Mouse (Mus musculus) naive thymus-derived CD4-positive, alpha-beta T cell, adult 2 months (primary cell): ENCODE data around the gene Slc43a3.

ENCODE experiments used
- DNase-seq: peaks from one replicate; pipeline ENCODE4 v3.0.0-alpha.2; 2011; ENCODE audit warnings: low read depth

The Slc43a3 gene

GRCm38 (mm10) chr2:84980188-84980587 lies 43.8 kb downstream of the Slc43a3 start, which contains the start of gene Prg2:
Gene Prg2 (plus strand): TSS chr2:84980461.
- no peak for DNase-seq

DNA sequence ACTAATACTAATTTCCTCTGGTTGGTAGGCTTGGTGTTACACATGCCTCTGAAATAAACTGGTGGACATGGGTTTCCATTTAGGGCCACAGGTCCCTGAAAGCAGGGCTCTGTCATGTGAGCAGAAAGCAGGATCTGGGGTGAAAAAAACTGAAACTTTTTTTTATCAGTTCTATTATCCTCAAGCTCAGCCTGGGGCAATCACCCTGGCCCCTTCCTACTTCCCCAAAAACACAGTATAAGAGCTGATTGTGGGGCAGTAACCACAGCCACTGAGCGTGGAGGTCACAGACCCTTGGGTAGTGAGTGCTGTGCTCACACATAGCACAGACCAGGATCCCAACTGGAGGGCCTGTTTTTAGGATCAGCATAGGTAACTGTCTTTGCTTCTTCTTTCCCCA lies 51.6 kb downstream of the Slc43a3 start, which contains the start of gene Prg3:
Prg3 (plus strand) TSS at position 286 of the 400 bp plus-strand sequence.
- no peak for DNase-seq

GRCm38 (mm10) chr2:84996376-84996775 lies 60.0 kb downstream of the Slc43a3 start:
- DNase-seq, result no peak

GRCm38 (mm10) chr2:84999486-85000181 lies 63.3 kb downstream of the Slc43a3 start:
- no peak for DNase-seq

DNA sequence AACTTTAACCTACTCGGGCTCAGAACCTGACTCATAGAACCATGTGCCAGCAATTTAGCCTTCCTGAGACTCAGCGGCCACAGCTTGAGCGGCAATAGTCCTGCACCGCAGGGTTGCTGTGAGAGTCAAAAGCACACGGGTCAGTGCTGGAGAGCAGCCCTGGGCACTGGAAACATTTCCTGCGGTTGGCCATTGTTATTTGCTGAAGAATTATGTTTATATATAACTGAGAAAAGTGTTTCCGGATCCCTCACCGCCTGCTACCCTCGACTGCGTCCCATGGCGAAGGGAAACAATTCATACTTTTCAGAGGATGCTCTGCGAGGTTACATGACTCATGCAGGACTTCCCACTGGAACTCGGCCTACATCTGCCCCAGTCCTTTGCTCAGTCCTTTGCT lies 65.1 kb downstream of the Slc43a3 start:
- no peak for DNase-seq

DNA sequence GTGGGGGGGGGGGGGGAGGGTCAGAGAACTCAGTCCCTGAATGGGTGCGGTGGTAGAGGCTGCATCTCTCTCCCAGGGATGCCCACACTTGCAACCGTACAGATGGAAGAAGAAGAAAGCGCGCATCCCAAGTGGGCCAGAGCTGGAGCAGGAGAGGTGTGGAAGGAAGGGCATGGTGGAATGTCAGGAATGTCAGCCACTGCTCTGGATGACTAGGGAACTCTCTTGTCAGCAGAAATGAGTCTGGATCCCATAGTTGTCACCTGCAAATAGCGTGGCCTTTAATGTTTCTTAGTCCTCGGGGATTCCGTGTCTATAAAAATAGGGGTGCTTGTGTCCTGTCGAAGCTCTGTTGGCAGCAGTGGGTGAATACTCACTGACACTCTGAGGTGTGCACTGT lies 66.2 kb downstream of the Slc43a3 start:
- no peak for DNase-seq

GRCm38 (mm10) chr2:85004341-85004740 lies 68.0 kb downstream of the Slc43a3 start:
- DNase-seq, result no peak

GRCm38 (mm10) chr2:85006600-85006999 lies 70.2 kb downstream of the Slc43a3 start:
- DNase-seq, result no peak

DNA sequence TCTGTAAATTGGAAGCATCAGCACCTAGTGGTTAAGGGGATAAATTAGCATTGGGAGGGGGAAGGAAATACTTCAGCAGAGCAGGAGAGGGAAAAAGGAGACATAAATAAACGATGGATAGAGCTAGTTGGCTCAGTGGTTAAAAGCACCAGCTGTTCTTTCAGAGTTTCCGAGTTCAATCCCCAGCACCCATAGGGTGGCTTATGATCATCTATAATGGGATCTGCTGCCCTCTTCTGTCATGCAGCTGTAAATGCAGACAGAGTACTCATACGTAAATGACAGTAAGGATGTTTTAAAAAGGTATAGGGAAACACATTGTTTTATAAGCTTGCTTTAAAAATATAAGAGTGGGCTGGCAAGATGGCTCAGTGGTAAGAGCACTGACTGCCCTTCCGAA lies 71.3 kb downstream of the Slc43a3 start:
- DNase-seq, result peak; percentile 48
